Mouse (Mus musculus) liver, postnatal 0 days (tissue): ENCODE measurements around the gene Fkbp7.
"Not testable (repeated sequence)": the region's sequence is repeated elsewhere in the genome, so short reads cannot be mapped to it uniquely, and the experiment has no call there.

ENCODE experiments used
- CTCF ChIP-seq: sonication (generic); IDR thresholded peaks from 2 replicates; pipeline ENCODE4 v1.5.1; 2016; ENCODE audit warnings: antibody characterized with exemption, low read depth
- EP300 ChIP-seq: IDR thresholded peaks from 2 replicates; pipeline ENCODE4 v1.6.1; 2016; ENCODE audit warnings: antibody characterized with exemption, low read depth, mild to moderate bottlenecking

GRCm38 (mm10) chr2:76622316-76622715, 50.6 kb downstream of the Fkbp7 start:
- not testable (repeated sequence) for TF ChIP-seq CTCF, EP300
